Mouse (Mus musculus) liver, embryonic 11.5 days (tissue): ENCODE data around the gene U2af1. TPM values are rescaled to one million over a fixed set of nuclear protein-coding genes. Genes with fewer than 3 reads are reported as not detected.

Experiments used
- ATAC-seq: fragments of 200-750 bp; cut with Nextera tagmentation; replicated peaks from 2 replicates; pipeline ENCODE4 v1.8.0; 2017; ENCODE audit warnings: moderate number of reproducible peaks, mild to moderate bottlenecking, moderate TSS enrichment, moderate library complexity; ENCODE audit not compliant: low FRiP score
- DNase-seq: peaks from one replicate; pipeline ENCODE4 v3.0.0-alpha.2; 2017; ENCODE audit warnings: low spot score
- H3K27ac ChIP-seq: fragments of 300-500 bp; sonication (generic); 2 replicates; pipeline ENCODE4 v1.5.1; 2014; ENCODE audit warnings: mild to moderate bottlenecking, low read depth, low read length, control low read depth
- H3K27me3 ChIP-seq: fragments of 300-500 bp; sonication (generic); replicated peaks from 2 replicates; pipeline ENCODE4 v1.6.1; 2014; ENCODE audit warnings: low read length, mixed read lengths; ENCODE audit not compliant: control insufficient read depth, insufficient read depth
- H3K36me3 ChIP-seq: fragments of 300-500 bp; sonication (generic); 2 replicates; pipeline ENCODE4 v1.6.1; 2014; ENCODE audit warnings: mild to moderate bottlenecking, low read length, moderate library complexity, mixed read lengths; ENCODE audit not compliant: control insufficient read depth, insufficient read depth
- H3K4me1 ChIP-seq: fragments of 300-500 bp; sonication (generic); replicated peaks from 2 replicates; pipeline ENCODE4 v1.6.1; 2014; ENCODE audit warnings: low read length, mixed read lengths; ENCODE audit not compliant: control insufficient read depth, insufficient read depth
- H3K4me2 ChIP-seq: fragments of 300-500 bp; sonication (generic); 2 replicates; pipeline ENCODE4 v1.6.1; 2014; ENCODE audit warnings: mild to moderate bottlenecking, control low read depth, moderate library complexity
- H3K4me3 ChIP-seq: fragments of 300-500 bp; sonication (generic); 2 replicates; pipeline ENCODE4 v1.5.1; 2014; ENCODE audit warnings: low read depth, low read length, control low read depth
- H3K9ac ChIP-seq: fragments of 300-500 bp; sonication (generic); 2 replicates; pipeline ENCODE4 v1.6.1; 2014; ENCODE audit warnings: low read depth, low read length, control low read depth
- H3K9me3 ChIP-seq: fragments of 300-500 bp; sonication (generic); 2 replicates; pipeline ENCODE4 v1.6.1; 2016; ENCODE audit warnings: low read length, inconsistent platforms, mixed read lengths; ENCODE audit not compliant: control insufficient read depth
- WGBS: fragments of 180-500 bp; shearing (Covaris S2); extraction: QIAGEN DNeasy Blood & Tissue Kit; methylation state at CpG from one replicate; pipeline ENCODE4 v1.1.7; 2014; 5-methylcytosine and 5-hydroxymethylcytosine counted together
- polyA plus RNA-seq: library from polyadenylated mRNA; unstranded; fragments of >200 nt; fragmentation: Nextera tagmentation; extraction: Ambion mirVana; gene quantifications from 2 replicates; pipeline ENCODE4 v1.2.1, GENCODE M21; 2014

U2af1 gene
- polyA plus RNA-seq, 1 experiment from 2014 or later: 210 TPM

GRCm38 (mm10) chr17:31655366-31655765 lies 3.3 kb downstream of the U2af1 start:
- no peaks in the 10 kb centered on the region for H3K9me3 ChIP-seq
- no peak for DNase-seq
- H3K27me3 ChIP-seq: no peaks in the 10 kb centered on the region
- no peak for ATAC-seq
- H3K4me1 ChIP-seq: peaks cover 15% of the 10 kb centered on the region
- H3K4me2 ChIP-seq: no peak overlapping the region
- H3K27ac ChIP-seq: no peak overlapping the region
- H3K9ac ChIP-seq: no peak overlapping the region
- H3K36me3 ChIP-seq: peaks cover 53% of the 10 kb centered on the region
- H3K4me3 ChIP-seq: no peak overlapping the region
- WGBS: 77% methylated on average over 4 of the region's 4 CpGs

DNA sequence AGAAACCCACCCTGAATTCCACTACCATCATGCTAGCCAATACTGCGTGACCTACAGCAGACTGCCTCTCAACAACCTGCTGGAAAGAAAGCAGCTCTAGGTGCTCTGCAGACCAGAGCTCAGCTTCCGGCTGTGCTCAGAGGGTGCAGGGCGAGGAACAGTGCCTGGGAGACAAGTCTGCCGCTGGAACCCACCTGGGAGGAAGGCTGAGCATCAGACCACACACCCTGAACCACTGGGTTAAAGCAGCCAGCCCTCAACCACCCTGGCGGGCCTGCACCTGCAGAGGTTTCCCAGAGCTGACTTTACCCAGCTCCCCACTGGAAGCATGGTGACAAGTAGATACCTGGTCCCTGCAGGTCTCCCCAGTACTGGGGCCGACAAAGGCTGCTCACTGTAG lies 5.4 kb downstream of the U2af1 start:
- no peak overlapping the region for H3K9ac ChIP-seq
- peaks cover 72% of the 10 kb centered on the region for H3K36me3 ChIP-seq
- peaks cover 10% of the 10 kb centered on the region for H3K4me1 ChIP-seq
- no peak overlapping the region for H3K27ac ChIP-seq
- no peak for DNase-seq
- no peak overlapping the region for H3K4me2 ChIP-seq
- H3K4me3 ChIP-seq: no peak overlapping the region
- ATAC-seq: no peak
- no peaks in the 10 kb centered on the region for H3K9me3 ChIP-seq
- H3K27me3 ChIP-seq: no peaks in the 10 kb centered on the region
- WGBS: 90% methylated on average over 6 of the region's 6 CpGs

- no peak for DNase-seq
- no peak for ATAC-seq
- H3K9ac ChIP-seq: no peak overlapping the region
- peaks cover 6% of the 10 kb centered on the region for H3K4me1 ChIP-seq
- no peaks in the 10 kb centered on the region for H3K27me3 ChIP-seq
- no peaks in the 10 kb centered on the region for H3K9me3 ChIP-seq
- 92% methylated on average over 14 of the region's 14 CpGs for WGBS
- H3K4me3 ChIP-seq: no peak overlapping the region
- H3K27ac ChIP-seq: no peak overlapping the region
- no peak overlapping the region for H3K4me2 ChIP-seq
- peaks cover 82% of the 10 kb centered on the region for H3K36me3 ChIP-seq
Measured at GRCm38 (mm10) chr17:31652152-31652551, 6.5 kb downstream of the U2af1 start.

GRCm38 (mm10) chr17:31646199-31647002 lies 12.3 kb downstream of the U2af1 start:
- Histone ChIP-seq H3K4me2 (no peak overlapping the region), H3K9me3 (no peaks in the 10 kb centered on the region), H3K4me1 (no peaks in the 10 kb centered on the region), H3K27ac (no peak overlapping the region), H3K27me3 (no peaks in the 10 kb centered on the region), H3K4me3 (no peak overlapping the region), H3K36me3 (peaks cover 48% of the 10 kb centered on the region), H3K9ac (no peak overlapping the region)
- WGBS: 92% methylated on average over 5 of the region's 5 CpGs
- DNase-seq: no peak
- peak; percentile 35 for ATAC-seq

DNA sequence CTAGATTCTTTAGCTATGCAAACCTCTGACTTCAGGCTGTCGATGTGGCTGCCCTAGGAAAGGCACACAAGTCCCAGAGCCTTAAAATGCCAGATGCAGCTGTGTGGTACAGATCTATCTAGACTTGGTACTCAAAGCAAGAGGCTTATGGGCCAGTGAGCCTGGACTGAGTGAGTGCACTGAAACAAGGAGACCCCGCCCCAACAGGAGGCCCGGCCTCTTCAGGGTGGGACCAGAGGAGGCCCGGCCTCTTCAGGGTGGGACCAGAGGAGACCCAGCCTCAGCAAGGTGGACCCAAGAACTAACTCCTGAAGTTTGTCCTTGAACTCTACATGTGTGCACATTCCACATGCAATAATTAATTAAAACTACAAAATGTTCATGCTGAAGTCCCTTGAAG lies 15.8 kb downstream of the U2af1 start:
- no peaks in the 10 kb centered on the region for H3K27me3 ChIP-seq
- DNase-seq (no peak), ATAC-seq (no peak)
- WGBS: 68% methylated on average over 4 of the region's 4 CpGs
- H3K36me3 ChIP-seq: peaks cover 15% of the 10 kb centered on the region
- H3K9me3 ChIP-seq: no peaks in the 10 kb centered on the region
- H3K27ac ChIP-seq: no peak overlapping the region
- H3K4me2 ChIP-seq: no peak overlapping the region
- H3K9ac ChIP-seq: no peak overlapping the region
- H3K4me1 ChIP-seq: no peaks in the 10 kb centered on the region
- H3K4me3 ChIP-seq: no peak overlapping the region

- Histone ChIP-seq H3K9ac (no peak overlapping the region), H3K4me1 (no peaks in the 10 kb centered on the region), H3K9me3 (no peaks in the 10 kb centered on the region), H3K36me3 (peaks cover 10% of the 10 kb centered on the region), H3K4me3 (no peak overlapping the region), H3K27me3 (no peaks in the 10 kb centered on the region; the same call in 1 of the 2 replicates), H3K27ac (no peak overlapping the region), H3K4me2 (no peak overlapping the region)
- ATAC-seq: no peak
- 53% methylated on average over 8 of the region's 8 CpGs for WGBS
- DNase-seq: no peak
Measured at GRCm38 (mm10) chr17:31642331-31642730, 16.4 kb downstream of the U2af1 start.

GRCm38 (mm10) chr17:31639651-31640050 lies 19.0 kb downstream of the U2af1 start:
- no peak for ATAC-seq
- H3K27me3 ChIP-seq: peaks cover 18% of the 10 kb centered on the region

DNA sequence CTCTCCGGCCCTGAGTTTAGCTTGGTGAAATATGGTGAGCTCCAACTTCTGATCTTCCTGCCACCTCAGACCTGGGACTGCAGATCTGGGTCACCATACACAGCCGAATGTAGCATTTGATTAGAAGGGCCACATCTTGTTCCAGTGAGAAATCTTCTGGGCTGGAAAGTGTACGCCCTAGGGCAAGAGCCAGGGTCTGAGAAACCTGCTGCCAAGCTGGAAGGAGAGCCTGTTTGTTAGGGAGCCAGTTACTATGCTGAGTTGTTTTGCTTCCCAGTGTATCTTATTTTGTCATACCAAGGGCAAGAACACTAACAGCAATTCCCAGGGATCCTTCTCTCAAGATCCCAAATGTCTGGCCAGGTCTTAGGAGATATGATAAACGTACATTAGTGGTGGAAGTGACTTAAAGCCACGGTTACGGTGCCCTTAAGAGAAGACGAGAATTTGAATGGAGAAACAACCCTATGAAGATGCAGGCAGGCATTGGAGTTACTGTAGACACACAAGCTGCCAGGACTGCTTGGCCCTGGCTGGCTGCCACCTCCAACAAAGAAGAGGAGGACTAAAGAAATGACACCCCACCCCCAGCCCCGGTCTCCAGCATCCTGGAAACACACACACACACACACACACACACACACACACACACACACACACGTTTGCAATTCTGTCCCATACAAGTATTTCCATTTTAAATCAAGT lies 20.7 kb downstream of the U2af1 start:
- peaks cover 3% of the 10 kb centered on the region for H3K4me1 ChIP-seq
- 63% methylated on average over 9 of the region's 9 CpGs for WGBS
- H3K9me3 ChIP-seq: no peaks in the 10 kb centered on the region
- H3K27me3 ChIP-seq: peaks cover 18% of the 10 kb centered on the region
- no peak overlapping the region for H3K4me2 ChIP-seq
- no peak for DNase-seq
- H3K27ac ChIP-seq: no peak overlapping the region
- H3K36me3 ChIP-seq: no peaks in the 10 kb centered on the region
- H3K9ac ChIP-seq: no peak overlapping the region
- no peak for ATAC-seq
- H3K4me3 ChIP-seq: no peak overlapping the region

More at GRCm38 (mm10) chr17:31639651-31640050, 19.0 kb downstream of the U2af1 start:
- no peak overlapping the region for H3K4me3 ChIP-seq
- no peaks in the 10 kb centered on the region for H3K9me3 ChIP-seq
- peaks cover 3% of the 10 kb centered on the region for H3K4me1 ChIP-seq
- no peak overlapping the region for H3K27ac ChIP-seq
- 63% methylated on average over 4 of the region's 4 CpGs for WGBS
- no peak overlapping the region for H3K4me2 ChIP-seq
- no peak overlapping the region for H3K9ac ChIP-seq
- no peak for DNase-seq
- H3K36me3 ChIP-seq: no peaks in the 10 kb centered on the region
